Mouse (Mus musculus): Measurements from ENCODE around the gene Fcrla.

The Fcrla gene

DNA sequence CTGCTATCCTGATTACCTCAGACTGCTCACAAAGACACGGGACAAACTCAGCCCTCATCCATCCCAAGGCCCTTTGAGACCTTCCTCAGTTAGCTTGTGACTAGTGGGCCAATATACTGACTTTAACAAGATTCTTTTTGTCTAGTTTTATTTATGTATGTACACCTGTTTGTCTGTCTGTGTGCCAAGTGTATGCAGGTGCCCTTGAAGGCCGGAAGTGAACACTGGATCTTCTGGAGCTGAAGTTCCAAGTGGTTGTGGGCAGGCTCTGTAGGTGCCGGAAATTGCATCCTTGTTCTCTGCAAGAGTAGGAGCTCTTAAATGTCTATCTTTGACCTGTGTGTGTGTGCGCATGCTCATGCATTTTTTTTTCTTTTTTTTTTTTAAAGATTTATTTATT is 1.9 kb upstream of the Fcrla start:
- DNase-seq (ENCODE audit: low spot score): no peak

DNA sequence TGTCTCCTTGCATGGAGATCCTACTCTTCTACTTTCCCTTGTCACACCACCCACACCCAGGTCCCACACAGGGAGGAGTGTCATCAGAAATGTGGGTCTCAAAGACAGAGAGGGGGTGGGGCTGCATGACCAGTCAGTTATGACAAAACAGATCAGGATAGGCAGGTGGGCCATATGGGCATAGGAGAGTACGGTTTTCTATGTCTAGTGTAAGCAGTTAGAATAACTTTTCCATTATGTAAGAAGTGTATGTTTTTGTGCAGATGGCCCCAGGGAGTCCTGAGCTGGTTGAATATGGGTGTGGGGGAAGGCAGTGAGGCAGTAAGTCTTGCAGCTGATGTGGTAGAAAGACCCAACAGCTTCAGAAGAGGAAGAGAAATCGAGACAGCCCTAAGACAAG is 1.1 kb upstream of the Fcrla start:
- no peak for DNase-seq (ENCODE audit: low spot score)

- no peak for DNase-seq (ENCODE audit: low spot score)
These were observed 442 bp downstream of the Fcrla start for GRCm38 (mm10) chr1:170926941-170927340.

GRCm38 (mm10) chr1:170924485-170924884 is 2.9 kb downstream of the Fcrla start:
- no peak for DNase-seq (ENCODE audit: low spot score)

GRCm38 (mm10) chr1:170919308-170919707 is 8.1 kb downstream of the Fcrla start:
- DNase-seq (ENCODE audit: low spot score): no peak

DNA sequence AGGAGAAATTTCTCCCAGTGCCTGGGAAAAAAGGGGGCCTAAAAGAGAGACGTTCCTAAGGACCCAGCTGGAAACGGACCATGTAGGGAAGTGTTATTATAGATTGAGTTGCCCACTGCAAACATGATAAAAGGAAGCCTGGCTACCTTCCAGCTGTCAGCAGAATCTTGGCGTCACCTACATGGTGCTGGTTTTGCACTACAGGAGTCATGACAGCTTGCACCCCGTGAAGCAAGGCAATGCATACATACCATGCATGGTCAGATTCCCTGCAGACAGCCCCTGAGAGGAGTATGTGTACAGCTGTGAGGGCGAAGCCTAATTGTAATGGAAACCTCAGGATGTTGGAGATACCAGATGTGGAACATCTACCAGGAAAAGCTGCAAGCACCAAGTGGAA is 11.7 kb downstream of the Fcrla start:
- no peak for DNase-seq (ENCODE audit: low spot score)

DNA sequence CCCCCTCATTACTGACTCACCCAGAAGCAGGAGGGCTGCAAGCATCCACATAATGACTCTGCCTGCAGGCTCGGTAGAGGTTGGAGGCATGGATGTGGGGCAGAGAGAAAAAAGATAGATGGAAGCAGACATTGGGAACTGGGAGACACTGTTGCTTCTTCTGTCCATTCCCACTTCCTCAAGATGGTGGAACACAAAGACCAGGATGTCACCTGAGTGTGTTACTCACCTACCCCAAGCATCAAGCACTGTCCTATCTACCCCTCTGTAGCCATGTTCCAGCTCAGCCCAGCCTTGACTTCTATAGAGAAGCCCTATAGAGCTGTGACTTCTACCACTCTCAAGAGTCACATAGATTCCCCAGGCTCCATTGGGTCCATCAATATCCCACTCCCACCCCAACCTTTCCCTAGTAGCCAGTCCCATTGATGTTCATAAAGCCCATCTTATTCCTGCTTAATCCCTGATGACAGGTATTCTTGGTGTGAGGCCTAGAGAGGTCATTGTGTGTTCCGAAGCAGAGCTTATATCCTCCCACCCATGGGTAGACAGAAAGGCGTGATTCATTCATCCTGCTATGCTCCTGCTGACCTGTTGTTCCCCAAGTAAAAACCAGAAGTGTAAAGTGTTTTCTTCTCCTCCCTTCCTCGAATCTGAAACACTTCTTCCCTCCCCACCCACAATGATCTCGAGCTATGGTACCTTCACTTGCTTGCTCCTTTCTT is 14.3 kb downstream of the Fcrla start, which contains the start of gene Fcrlb:
TSS of gene Fcrlb (minus strand) at position 51 of the 725 bp plus-strand sequence.
- DNase-seq (ENCODE audit: low spot score): no peak

GRCm38 (mm10) chr1:170911907-170912660 is 15.3 kb downstream of the Fcrla start:
- no peak for DNase-seq (ENCODE audit: low spot score)

DNA sequence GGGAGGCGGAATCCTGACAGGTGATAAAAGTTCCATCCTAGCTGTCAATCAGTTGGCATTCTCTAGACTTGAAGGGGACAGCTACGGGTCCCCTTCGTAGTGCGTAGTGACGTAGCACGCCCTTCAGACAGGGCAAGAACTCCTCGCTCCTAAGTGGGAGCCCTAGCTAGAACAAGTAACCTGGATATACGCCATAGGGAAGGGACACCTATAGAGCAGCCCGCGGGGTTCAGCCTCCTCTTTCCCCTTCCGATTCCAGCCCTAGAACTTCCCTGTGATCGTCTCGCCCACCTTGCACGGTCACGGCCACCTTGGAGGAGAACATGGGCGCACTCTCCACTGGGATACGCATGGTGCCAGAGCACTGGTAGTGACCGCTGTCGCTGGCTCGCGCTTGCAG is 19.0 kb downstream of the Fcrla start:
- no peak for DNase-seq (ENCODE audit: low spot score)

DNA sequence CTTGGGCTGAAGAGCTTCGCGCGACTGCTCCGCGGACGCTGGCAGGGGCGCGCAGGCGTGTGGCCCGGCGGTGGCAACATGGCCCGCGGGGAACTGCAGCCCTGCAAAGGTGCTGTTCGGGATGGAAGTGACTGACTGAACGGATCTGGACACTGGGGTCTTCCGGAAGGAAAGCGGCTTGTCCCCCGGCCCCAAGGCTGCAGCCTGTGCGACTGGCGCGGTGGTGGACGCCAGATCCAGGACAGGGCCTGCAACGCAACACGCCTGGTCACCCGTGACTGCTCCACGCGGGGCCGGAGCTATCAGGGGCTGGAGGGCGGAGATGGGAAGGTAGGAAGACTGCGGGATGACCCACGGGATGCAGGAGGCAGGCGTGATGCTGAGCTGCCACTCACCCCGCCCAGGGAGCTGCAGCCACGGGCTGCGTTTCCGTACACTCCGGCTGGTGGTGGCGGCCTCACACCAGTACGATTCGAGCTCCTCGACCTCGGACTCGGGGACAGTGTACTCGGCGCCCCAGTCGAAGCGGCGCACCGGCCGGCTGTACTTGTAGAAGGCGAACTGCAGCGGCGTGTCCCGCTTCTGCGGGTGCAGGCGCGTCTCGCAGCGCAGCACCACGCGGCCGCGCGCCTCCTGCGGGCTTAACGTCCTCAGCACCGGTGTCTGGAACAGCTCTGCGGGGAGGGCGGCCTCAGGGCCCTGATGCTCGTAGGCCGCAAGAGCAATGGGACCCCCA is 19.8 kb downstream of the Fcrla start:
- DNase-seq (ENCODE audit: low spot score): no peak

DNA sequence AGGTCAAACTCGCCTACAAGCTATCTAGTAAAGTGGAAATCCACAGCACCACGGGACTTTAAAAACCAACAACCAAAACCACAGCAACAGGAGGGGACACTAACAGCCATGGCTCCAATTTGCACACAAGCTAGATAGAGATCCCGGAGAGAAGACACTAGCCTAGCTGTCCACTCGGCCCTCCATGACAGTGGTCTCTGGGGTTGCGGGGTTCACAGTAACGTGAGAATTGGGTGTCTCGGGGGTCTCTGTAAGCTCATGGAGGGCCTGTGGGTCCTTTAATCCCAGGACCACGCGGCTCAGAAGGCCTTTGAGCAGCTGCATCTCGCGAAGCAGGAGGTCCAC is 20.3 kb downstream of the Fcrla start:
- no peak for DNase-seq (ENCODE audit: low spot score)

DNA sequence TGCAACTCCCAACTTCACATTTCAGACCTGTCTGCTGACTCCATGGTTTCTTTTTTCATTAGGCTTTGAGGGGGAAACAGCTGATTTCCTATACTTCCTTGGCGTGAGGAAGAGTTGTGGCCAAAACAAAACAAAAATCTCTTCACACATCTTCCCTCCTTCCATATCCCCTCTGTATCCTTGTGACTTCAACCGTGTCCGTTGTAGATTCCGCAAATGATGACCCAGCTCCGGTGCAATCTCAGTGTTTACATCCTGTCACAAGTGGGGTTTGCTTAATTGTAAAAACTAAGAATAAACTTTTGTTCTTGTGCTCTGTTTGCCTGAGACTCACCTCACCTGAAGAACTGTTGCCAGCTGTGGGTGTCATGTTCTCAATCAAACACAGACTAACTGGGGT is 23.9 kb downstream of the Fcrla start:
- DNase-seq (ENCODE audit: low spot score): no peak

GRCm38 (mm10) chr1:170901536-170902238 is 25.7 kb downstream of the Fcrla start:
- peak; percentile 43 for DNase-seq (ENCODE audit: low spot score)

DNA sequence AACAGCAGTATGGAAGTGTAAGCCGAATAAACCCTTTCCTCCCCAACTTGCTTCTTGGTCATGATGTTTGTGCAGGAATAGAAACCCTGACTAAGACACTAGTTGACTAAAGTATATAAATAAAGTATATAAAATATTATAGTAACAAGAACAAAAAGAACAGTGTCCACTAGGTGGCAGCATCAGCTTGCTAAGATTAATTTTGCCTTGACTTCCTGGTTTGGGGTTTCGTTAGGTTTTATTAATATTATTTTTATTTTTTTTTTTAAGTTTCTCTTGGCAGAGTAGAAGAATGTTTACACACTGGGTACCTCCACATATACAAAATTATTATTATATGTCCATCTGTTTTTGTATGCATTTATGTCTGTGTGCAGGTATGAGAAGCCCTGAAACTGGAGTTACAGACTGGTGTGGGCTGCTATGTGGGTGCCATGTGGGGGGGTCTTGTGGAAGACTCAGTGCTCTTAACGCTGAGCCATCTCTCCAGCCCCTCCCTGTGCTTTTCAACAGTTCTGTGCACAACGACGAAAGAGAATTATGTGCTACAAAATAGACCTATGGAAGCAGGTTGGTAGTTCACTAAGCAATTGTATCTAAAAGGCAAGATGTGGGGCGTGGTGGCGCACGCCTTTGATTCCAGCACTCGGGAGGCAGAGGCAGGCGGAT is 26.4 kb downstream of the Fcrla start:
- no peak for DNase-seq (ENCODE audit: low spot score)

DNA sequence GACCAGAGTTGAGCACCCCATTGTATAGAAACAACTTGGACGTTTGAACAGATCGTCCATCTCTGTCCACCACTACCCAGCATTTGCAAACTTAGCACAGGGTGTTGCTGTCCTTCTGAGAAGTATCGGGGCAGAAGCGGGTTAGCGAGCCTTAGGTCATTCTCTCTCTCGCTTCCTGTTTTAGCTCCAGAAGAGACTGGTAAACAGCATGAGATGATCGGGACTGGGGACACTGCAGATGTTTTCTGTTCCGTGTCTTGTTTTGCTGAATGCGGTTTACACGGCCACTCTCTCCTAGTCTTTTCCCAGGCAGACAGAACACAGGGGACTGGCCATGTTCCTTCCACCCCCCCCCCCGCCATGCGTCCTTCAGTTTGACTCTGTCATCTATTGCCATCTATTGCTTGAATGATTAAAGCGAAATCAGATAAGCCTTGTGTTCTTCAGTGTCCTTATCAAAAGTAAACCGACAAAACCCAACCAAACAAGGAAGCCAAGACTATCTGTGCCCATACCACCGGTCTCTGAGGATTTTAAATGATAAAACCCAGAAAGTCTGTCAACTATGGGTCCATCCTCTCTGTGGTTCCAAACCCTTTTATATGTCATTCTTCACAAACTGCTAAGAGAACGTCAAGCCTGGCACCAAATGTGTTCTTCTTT is 28.8 kb downstream of the Fcrla start:
- no peak for DNase-seq (ENCODE audit: low spot score)

GRCm38 (mm10) chr1:170896651-170897281 is 30.6 kb downstream of the Fcrla start:
- no peak for DNase-seq (ENCODE audit: low spot score)

DNA sequence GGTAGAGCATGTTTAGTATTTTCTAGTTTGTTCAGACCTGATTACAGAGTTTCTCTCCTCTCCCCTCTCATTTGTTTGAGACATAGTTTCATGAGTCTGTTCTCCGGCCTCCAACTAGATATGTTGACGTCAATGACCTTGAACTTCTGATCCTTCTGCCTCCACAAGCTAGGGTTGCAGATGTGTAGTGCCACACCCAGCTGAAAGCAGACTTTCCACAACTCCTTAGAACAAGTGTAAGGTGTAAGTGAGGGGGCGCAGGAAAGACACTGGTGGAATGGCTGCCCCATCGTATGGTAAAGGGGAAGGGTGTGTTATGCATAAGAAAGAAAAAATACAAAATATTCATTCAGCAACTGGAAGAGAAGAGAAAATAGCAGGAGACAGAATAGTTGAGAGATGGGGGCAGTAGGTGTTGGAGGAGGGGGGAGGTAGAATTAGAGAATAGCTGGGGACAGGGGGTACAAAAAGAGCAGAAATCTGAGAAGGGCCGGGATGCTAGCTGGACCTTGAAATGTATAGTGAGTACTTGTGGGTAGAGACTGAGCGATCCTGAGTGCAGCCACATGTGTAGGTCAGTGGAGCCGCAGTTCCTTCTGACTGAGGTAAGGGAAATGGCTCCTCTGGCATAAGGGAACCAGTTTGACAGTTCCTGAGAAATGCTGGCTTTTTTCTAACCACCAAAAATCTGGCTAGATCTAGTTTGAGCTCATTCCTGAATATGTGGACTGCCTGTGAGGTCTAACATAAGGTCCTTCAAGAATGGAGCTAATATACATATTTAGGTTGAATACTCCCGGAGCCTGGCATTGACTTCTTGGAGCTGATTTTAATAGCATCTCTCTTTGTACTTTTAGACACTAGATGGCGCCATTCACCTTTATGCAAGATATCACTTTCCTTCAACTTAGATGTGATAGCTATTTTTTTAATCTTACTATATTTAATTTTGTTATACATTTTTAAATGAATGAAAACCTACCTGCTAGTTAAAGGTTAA is 32.5 kb downstream of the Fcrla start:
- DNase-seq (ENCODE audit: low spot score): no peak

DNA sequence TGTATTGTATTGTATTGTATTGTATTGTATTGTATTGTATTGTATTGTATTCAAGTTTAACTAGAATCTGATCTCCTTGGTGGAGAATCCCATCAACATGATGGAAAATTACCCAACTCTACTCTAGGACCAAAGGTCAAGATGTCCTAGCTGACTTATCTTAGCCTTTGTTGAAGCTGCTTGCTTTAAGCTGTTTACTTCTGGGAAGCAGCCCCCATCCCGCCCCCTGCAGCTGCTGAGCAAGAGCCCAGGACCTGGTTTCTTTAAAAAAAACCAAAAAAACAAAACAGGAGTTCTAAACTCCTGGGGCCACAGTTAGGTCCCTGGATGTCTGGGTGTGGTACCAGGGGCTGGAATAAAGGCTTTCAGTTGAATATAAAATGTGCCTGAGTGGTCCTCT is 35.1 kb downstream of the Fcrla start:
- DNase-seq (ENCODE audit: low spot score): no peak

DNA sequence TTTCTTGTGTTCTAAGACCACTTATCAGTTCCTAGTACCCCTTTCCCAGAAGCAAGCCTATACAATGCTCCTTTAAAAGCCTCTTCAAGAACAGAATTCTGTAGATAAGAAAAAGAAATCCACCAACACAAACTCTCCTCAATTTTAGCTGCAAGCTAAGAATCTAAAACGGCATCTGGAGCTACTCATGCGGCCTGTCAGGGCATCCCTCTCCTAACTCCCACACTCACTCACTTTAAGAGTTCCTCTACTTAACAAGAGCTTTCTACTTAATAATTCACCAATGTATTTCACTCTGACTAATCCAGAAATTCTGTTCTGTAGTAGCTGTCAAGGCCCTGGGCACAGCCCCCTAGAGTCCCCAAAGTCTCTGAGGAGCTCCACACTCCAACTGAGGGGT is 35.7 kb downstream of the Fcrla start:
- no peak for DNase-seq (ENCODE audit: low spot score)

DNA sequence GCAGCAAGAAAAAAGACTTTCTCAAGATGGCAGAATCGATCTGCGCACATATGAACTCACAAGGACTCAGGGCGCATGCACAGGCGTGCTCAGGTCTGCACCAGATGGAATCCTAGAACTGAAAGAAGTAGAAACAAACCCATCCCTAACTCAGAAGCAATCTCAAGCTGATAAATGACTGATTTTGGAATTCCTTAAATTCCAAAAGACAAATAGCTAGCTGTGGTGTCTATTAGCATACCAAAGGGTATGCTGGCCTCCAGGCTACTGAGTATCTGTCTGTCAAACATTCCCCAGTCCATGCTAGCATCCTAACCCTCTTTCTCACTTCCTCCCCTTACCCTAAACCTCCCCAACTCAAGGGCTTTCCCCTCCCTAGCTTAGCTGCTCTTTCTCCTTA is 38.1 kb downstream of the Fcrla start:
- no peak for DNase-seq (ENCODE audit: low spot score)
